ENCODE assay signal across 9 mouse cellular contexts in the genomic region with DNA sequence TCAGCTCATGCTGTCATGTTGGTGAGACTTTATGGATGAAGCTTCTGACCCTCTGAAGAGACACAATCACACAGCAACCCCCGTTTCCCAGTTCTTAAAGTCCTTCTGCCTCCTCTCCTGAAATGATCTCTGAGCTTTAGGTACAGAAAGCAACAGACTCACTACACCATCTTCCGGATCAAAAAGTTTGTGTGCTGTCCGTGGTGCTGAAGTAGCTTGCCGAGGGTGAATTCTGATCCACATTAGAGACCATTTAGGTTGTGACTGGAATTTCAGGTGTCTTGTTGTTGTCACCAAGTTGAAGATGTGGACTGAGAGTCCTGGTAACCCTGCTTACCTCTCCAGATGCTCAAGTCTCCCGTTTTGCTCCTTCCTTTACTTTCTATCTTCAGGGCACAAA.
DNase-seq lines count a peak whose midpoint lies in the region; ATAC-seq and TF ChIP-seq lines count a peak whose summit lies in the region.
"Had no signal": no experiment of that assay in that cellular context is flagged by ENCODE, and none has a peak within 500 bp of the region (broad histone marks: within the 10 kb centered on the region; RNA-seq: fewer than 3 reads in every experiment).

No protein-coding gene starts in this region.

- H3K79me2 ChIP-seq in myocyte (ENCODE audit: control insufficient read depth, insufficient read depth): no peaks in the 10 kb centered on the region

- no peak overlapping the region for H3K4me3 ChIP-seq in myocyte
- H3K4me3 ChIP-seq: embryonic facial prominence, embryonic 12.5 days had no signal

- peak; percentile 0 to 24 for DNase-seq in adrenal gland, postnatal 36 days
- DNase-seq in adrenal gland, adult 8-10 months: no peak
- peak; percentile 32 for DNase-seq in lung, postnatal 10 days
- no peak for DNase-seq in lung, postnatal 25 days (ENCODE audit: low spot score)
- peak; percentile 67 for DNase-seq in embryo, embryonic 11 days
- DNase-seq in spleen, postnatal 36 days (ENCODE audit: low spot score in 2 of 2): no peak

- ATAC-seq in megakaryocyte-erythroid progenitor cell, adult 5-6 weeks (replicated peaks; ENCODE audit: low FRiP score, low TSS enrichment, poor library complexity, severe bottlenecking): no peak

- no peak overlapping the region for H3ac ChIP-seq in myocyte (ENCODE audit: control insufficient read depth, insufficient read length)

- no peaks in the 10 kb centered on the region for H3K36me3 ChIP-seq in myocyte (ENCODE audit: control insufficient read depth, insufficient read depth)
- H3K36me3 ChIP-seq: embryonic facial prominence, embryonic 12.5 days had no signal

- no peak overlapping the region for H3K4me2 ChIP-seq in myocyte (ENCODE audit: low read depth)
- H3K4me2 ChIP-seq: embryonic facial prominence, embryonic 12.5 days had no signal

- no peak for TF ChIP-seq POLR2A in myocyte (IDR thresholded peaks at IDR 0.05; ENCODE audit: insufficient read length, low read depth)

- no peaks in the 10 kb centered on the region for H3K27me3 ChIP-seq in myocyte (ENCODE audit: control insufficient read depth, insufficient read depth, insufficient read length)
- H3K27me3 ChIP-seq: embryonic facial prominence, embryonic 12.5 days had no signal

TF ChIP-seq in myocyte, 11 proteins besides CTCF, POLR2A, EP300 and RAD21:
- TF ChIP-seq USF1 (IDR thresholded peaks at IDR 0.05; ENCODE audit: low read depth) (no peak), REST (IDR thresholded peaks at IDR 0.05; ENCODE audit: insufficient read depth, insufficient read length) (peak; percentile 70)

Comparison
In these comparisons a context has a peak if more than half of its experiments do, and no peak if none do; other contexts are left out.
1. DNase-seq: peak in adrenal gland, postnatal 36 days (2 of 2), lung, postnatal 10 days (single experiment) and embryo, embryonic 11 days (single experiment); none in adrenal gland, adult 8-10 months (single experiment), lung, postnatal 25 days (single experiment) and spleen, postnatal 36 days (0 of 2).